Mouse (Mus musculus) yolk sac, embryonic 10.5 days (tissue): ENCODE measurements around the gene C530025M09Rik.

Source experiments
- DNase-seq: peaks from one replicate; pipeline ENCODE4 v3.0.0-alpha.2; 2017; ENCODE audit warnings: low spot score

C530025M09Rik gene

DNA sequence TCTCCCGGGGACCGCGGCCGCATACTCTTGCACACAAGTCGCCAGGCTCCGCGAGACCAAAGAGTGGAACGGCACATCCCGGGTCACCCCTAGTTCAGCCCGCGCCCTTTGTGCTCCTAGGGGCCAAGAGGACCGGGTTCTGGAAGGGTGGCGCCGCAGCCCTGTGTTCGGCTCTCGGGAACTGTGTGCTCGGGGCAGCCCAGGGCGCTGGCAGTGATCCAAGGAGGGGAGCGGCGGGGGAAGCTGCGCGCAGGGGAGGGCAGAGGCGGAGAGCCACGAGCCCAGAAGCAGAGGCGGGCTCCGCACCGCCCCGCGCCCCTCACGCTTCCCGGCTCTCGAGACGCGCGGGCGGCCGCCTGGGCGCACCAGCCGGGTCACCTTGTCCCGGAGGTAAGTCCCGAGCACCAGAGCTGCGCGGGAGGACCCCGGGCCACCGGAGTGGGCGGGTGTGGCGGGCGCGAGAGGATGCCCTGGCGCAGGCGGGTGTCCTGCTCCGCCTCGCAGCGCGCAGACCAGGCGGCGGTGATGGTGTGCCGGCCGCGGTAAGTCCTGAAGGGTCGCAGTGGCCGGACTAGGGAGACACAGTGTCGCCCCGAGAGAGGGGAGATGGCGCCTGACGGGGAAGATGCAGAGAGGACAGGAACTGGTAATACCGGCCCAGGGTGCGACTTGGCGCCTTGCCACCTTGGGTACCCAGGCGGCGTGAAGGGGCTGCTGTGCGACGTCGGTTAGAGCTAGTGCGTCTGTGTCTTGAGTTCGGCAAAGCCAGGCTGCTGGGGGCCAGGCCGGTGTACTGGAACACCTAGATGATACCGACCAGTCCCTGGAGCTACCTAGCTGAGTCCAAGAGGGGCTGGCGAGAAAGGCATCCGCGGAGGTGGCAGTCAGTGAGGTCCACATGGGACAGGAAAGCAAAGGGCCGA, at the start of gene C530025M09Rik:
Gene C530025M09Rik (minus strand): TSS at position 678 of the 923 bp plus-strand sequence.
- DNase-seq = peak; percentile 11

DNA sequence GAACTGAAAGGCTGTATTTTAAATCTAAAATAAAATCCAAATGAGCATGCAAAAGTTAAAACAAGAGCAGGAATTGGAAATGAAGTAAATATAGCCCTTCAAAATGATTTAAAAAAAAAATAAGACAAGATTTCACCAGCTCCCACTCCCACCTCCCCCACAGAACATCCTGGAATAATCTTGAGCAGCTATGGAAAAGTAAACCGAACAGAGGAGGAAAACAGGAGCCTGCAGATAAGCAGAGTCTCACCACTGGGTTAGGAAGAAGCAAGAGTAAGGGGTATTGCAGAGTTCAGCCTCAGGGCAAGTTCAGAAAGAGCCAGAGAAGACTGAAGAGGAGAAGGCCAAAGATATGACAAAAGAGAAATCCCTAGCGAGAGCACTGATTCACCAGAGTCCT, 46.9 kb upstream of the C530025M09Rik start:
- no peak for DNase-seq

- DNase-seq = no peak
Observed at GRCm38 (mm10) chr2:149873346-149873745, 42.3 kb upstream of the C530025M09Rik start.

DNA sequence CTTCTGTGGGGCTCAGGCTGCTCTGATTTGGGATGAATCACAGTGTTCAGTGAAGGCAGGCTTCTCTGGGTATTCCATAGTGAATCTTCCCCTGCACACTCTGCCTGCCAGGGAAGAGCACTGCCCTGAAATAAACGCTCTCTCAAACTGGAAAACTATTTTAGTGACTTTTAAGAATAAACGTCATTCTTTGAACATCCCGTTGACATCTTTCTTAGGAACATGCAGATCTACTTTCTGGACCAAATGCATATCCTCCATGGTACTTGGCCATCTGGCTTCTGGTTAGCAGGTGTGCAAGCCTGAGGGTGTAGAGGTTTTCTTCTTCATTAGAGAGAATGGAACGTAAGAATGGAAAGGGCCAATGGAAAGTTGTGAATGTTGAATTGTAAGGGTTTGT, 41.5 kb upstream of the C530025M09Rik start:
- DNase-seq = no peak

DNA sequence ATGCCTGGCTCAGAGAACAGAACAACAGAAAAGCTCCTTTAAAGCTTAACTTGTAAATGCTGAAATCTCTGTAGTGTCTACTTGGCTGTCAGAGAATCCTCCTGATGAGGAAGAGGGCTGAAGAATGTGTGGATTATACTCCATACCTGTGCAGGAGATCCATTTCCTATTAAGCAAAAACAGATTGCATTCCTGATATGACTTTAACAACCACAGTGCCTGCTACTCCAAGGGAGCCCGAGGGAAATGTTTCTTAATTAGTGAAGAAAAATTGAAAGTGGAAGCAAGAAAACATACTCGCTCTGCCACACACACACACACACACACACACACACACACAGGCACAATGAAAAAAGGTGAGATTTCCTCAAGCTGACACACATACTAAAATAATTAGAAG, 39.5 kb upstream of the C530025M09Rik start:
- no peak for DNase-seq

- DNase-seq = no peak
Observed at GRCm38 (mm10) chr2:149865914-149866435, 35.0 kb upstream of the C530025M09Rik start.

DNA sequence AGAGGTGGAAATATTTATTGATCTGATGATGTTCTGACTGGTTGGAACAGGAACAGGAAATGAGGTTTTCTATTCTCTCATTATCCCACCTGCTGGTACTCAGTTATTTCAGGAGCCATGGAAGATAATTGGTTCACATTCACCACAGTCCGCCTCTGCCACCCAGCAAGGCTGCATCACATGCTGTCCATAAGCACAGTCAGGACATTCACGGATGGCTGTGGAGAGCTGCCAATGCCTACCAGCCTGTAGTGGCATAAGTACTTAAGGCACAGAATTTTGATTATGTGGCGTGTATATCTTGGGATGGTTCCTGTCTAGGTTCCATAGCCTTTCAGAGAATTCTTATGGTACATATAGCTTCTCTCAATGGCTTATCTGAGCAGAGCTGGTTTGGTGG, 30.0 kb upstream of the C530025M09Rik start:
- DNase-seq = no peak

- DNase-seq = no peak
Observed at GRCm38 (mm10) chr2:149848778-149849177, 17.8 kb upstream of the C530025M09Rik start.

DNA sequence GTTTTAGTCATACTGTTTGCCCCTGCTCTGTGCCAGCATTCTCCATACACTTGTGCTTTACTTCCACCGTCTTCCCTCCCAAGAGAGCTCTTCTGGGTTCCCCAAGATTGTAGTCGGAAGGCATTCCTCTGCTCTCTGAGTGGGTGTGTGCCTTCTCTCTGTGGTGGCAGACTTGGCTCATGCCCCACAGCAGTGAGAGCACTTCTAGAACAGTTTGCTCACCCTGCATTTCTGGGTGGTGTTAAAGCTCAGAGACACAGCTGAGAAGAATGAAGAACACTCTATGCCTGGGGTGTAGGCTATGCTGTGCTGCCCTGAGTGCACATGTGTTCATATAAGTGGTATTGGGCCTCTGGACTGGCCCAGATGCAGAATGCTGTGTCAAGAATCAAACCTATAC, 13.6 kb upstream of the C530025M09Rik start:
- no peak for DNase-seq

DNA sequence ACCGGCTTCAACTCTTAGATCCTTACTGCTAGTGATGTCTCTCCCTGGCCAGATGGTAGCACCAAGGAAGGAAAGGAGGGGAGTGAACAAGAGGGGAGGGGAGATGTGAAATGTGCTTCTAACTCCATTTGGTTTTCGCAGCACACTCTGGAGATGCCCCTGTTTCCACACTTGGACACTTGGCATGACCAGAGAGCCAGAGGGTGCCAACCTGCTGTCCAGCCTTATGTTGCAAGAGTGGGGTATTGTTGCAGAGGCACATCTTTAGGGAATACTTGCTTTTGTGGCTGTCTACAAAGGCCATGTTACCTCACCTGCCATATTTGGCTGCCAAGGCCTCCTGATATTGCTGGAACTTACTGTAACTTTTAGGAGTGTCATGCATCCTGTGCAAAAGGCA, 8.7 kb upstream of the C530025M09Rik start:
- no peak for DNase-seq

GRCm38 (mm10) chr2:149836471-149837135, 5.6 kb upstream of the C530025M09Rik start:
- DNase-seq = no peak

DNA sequence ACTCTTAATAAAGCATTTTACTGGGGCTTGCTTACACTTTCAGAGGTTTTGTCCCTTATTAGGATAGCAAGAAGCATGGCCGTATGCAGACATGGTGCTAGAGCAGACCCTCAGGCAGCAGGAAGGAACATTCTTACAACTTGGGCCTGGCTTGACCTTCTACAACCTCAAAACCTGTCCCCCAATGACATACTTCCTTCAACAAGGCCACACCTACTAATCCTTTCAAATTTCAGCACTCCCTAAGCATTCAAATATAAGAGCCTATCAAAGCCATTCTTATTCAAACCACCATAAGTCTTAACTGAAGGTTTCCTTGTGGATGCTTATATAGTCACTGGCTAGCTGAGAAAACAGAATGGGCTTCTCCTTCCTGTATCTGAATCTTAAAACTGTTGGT, 4.1 kb upstream of the C530025M09Rik start:
- DNase-seq = no peak

GRCm38 (mm10) chr2:149832301-149832700, 1.3 kb upstream of the C530025M09Rik start:
- no peak for DNase-seq

- no peak for DNase-seq
Observed at GRCm38 (mm10) chr2:149831459-149832245, 639 bp upstream of the C530025M09Rik start.

GRCm38 (mm10) chr2:149829955-149830535, 968 bp downstream of the C530025M09Rik start:
- no peak for DNase-seq

GRCm38 (mm10) chr2:149828911-149829310, 2.1 kb downstream of the C530025M09Rik start, which contains the start of gene Syndig1:
Gene Syndig1, plus strand, starts transcription at chr2:149829211.
- DNase-seq = no peak

DNA sequence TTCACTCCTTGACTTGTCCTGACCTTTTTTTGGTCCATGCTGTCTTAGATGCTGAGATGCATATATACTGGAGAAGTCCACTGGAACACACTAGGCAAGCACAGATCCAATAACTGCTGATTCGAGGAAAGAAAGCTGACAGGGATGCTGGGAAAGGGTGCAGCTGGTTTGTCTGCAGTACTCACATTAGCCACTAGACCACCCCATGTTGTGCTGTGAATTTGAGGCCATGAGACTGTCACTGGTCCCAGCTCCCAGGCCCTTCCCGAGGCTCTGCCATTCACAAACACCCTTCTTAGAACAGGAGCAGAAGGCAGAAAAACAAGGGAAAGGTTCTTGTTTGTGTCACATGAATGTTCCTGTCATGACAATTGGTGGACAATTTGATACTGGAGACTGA, 10.8 kb downstream of the C530025M09Rik start:
- DNase-seq = no peak

DNA sequence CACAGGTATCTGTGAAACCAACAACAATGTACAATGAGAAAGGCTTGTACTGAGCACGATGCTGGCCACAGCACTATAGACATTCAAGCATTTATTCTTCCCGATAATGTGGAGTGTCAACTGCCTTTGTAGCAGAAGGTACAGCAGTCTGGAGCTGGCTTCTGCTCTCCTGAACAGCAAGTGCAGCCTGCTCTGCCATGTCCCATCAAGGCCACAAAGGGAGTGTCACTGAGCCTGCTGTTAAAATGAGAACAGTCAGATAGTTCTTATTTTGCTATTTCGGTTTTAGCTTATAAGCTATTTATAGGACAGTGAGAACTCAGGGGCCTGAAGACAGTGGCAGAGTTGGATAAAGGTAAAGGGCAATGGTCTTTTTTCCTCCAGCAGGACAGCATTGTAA, 11.3 kb downstream of the C530025M09Rik start:
- DNase-seq = no peak

DNA sequence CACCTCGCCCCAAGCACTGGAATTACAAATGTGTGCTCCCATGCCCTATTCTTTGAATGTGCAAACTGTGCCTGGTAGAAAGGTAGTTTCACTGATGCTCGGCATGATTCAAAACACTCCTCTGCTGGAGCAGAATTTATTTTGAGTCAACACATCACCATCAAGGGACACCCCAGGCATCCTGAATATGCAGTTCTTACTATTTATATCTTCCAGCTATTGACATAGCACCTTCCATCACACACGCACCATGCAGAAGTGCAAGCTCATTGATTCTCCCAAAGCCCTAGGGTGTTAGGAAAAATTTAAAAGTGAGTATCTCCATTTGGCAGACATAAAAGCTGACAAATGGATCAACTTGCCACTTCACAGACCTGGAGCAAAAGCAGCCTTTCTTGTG, 12.6 kb downstream of the C530025M09Rik start:
- no peak for DNase-seq

- no peak for DNase-seq
Observed at GRCm38 (mm10) chr2:149812899-149813298, 18.1 kb downstream of the C530025M09Rik start.

DNA sequence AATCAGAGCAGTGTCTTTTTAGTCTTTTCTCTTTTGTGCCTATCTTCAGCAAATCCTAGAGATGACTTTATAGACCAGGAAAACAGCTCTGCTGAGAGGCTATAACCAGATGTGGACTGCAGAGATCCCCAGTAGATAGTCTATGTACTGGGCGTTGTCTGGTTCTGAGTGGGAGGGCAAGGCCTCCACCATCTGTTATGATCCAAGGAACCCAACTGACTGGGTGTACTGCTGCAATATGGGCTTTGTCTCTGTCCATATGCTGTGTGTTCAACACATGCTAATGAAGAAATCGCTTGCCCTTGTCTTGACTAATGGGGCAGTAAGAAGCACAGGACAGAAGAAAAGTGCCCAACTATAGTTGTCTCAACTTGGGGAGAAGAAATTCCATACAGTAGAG, 25.8 kb downstream of the C530025M09Rik start:
- DNase-seq = no peak
